Mouse (Mus musculus): Measurements from ENCODE around the gene Ak9.

Gene Ak9

DNA sequence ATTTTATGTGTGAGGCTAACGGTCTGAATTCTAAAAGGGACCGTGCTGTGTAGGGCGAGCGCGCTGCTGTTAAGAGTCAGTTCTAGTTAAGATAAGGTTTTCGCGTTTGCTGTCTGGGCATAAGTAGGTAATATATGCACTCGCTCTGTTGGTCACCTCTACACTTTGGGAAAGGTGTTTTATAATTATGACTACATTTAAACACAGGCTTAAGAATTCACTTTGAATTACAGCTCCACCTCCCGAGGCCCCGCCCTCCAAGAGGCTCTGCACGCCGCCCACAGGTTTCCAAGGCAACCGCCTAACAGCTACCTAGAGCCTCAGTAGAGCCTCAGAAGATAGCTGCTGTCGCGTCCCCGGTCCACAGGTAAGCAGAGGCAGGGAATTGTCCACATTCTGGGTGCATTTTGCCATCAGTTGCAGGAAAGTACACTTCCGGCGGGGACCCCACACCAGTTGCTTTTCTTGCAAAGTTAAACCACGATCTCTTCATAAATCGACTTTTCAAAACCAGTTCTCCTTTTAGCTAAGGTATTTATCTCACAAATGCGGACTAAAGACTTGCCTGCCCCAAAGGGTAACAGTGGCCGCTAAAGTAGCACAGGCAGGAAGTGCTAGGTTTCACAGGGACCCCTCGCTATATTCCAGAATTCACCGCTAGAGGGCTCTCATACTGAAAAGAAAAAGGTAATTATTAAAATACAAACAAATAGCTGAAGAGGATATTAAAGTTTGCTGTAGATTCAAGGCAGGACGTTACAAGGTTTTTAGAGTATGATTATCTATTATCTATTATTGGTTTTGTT, at the start of gene Ak9:
Gene Ak9 (plus strand): TSS at position 342 of the 806 bp plus-strand sequence.
- peak; percentile 88 to 90 for DNase-seq (ENCODE audit: low spot score in 2 of 2)

- DNase-seq (ENCODE audit: low spot score in 2 of 2), result no peak
Measured at GRCm38 (mm10) chr10:41260243-41261006, 43.4 kb upstream of the Ak9 start.

DNA sequence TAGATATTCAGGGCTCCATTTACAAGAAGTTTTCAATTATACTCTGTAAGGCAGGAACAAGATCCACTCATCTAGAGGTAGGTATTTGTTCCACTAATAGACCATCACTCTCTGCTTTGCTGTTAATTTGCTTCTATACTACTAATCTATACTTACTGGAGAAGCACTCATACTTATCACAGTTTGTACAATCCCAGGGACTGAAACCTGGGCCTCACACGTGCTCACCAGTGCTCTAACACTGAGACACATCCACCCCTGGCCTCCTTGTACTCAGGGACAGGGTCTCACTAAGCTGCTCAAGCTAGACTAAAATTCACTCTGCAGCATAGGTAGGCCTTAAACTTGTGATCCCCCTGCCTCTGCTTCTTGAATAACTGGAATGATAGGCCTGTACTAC, 42.6 kb upstream of the Ak9 start:
- no peak for DNase-seq (ENCODE audit: low spot score in 2 of 2)

DNA sequence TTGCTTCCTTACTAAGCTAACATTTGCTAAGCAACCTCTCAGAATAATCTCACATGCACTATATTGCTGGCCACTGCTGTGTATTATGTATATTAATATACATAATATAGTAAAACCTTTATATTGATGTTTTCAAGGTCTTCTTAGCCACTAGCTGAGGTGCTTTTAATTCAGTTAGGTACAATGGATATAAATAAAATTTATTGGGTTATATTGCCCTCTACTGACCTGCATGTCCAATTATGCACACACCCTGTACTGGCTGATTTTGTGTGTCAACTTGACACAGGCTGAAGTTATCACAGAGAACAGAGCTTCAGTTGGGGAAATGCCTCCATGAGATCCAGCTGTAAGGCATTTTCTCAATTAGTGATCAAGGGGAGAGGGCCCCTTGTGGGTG, 41.9 kb upstream of the Ak9 start:
- DNase-seq (ENCODE audit: low spot score in 2 of 2), result no peak

GRCm38 (mm10) chr10:41271860-41272259, 31.9 kb upstream of the Ak9 start:
- DNase-seq (ENCODE audit: low spot score in 2 of 2), result no peak

DNA sequence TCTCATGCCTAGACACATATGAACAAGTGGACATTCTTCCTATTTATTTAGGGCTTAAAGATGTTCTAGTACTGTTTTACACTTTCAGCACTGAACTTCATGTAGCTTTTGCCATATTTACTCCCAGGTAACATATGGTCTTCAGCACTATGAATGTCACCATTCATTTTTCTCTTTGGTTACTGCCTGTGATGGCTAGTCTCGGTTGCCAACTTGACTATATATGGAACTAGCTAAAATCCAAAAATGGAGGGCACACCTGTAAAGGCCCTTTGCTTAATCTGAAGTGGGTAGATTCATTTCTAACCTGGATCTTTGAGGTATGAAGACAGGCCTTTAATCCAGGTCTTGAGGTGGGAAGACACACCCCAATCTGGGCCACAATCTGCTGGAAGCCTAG, 28.9 kb upstream of the Ak9 start:
- no peak for DNase-seq (ENCODE audit: low spot score in 2 of 2)

DNA sequence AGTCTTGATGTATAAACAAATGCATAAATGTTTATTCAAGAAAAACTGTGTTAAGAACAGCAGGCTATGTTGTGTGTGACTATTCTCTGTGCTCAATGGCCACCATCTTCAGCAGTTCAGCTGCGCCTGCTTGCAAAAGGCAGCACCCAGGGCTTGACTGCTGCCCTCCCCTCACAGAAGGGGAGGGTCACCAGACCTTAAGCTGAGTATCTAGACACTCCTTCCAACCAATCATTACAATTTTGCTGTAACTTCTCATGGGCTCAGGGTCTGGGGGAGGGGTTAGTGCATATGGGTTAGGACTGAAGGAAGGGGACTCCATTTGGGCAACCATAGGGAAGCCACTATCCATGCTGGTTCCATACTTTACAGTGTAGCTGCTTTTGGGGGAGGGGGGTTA, 25.0 kb upstream of the Ak9 start:
- no peak for DNase-seq (ENCODE audit: low spot score in 2 of 2)

DNA sequence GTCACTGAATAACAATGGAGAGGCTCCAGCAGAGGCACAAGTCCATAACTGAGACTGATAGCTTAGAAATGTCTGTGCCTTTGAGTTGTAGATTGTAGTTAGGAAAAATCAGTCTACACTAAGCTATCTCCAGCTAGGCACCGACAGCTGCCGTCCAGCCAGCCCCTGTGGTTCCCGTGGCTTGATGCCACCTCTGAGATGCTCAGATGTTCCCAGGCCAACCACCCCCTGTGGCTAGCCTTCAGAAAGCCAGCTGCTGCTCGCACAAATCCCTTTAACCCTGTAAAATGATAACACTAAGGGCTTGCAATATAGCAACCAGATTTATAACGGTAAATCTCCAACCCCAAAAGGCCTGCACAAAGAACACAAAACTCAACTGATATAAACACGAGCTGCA, 23.6 kb upstream of the Ak9 start:
- DNase-seq (ENCODE audit: low spot score in 2 of 2), result no peak

GRCm38 (mm10) chr10:41280796-41281195, 23.0 kb upstream of the Ak9 start:
- DNase-seq (ENCODE audit: low spot score in 2 of 2), result no peak

GRCm38 (mm10) chr10:41282086-41282485, 21.7 kb upstream of the Ak9 start:
- no peak for DNase-seq (ENCODE audit: low spot score in 2 of 2)

GRCm38 (mm10) chr10:41287618-41288017, 16.2 kb upstream of the Ak9 start:
- no peak for DNase-seq (ENCODE audit: low spot score in 2 of 2)

DNA sequence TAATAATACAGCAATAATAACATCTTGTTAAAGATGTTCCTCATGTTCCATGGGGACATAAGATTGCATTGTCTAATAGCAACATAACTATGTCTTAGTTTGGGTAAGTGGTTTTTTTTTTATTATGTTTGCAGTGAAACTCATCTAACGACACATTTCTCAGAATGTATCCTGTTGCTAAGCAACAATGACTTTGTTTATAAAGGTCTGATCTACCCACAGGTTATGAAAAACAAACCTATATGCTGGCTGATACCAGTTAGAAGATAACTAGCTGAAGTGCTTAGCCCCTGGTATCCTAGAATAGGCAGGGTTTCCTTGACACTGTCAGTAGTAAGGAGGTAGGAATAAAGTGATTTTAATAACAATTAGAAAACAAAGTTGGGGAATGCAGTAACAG, 15.7 kb upstream of the Ak9 start:
- no peak for DNase-seq (ENCODE audit: low spot score in 2 of 2)

DNA sequence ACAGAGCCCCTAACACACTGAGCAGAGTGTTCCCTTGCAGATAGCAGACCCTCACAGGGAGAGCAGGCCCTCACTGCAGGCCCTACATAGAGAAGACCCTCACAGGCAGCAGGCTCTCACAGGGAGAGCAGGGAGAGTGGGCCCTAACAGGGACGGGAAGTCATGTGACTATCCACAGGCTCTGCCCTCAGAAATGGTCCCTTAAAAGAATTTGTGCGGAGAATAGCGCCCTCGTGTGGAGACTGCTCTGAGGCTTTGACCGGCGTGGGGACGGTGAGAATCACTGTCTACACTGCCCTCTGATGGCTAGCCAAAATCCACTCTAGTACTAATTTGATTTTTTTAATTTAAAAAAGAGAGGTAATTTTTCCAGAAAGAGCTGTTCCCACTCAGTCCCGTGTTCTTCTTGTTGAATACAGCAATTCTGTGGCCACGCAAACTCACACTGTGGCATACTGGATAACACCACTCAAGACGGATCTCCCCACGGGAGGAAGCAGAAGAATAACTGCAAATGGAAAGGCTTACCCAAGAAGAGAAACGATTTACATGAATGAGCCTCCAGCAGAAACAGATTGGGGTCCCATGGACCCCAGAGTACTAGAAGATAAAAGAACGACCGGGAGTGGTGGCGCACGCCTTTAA, 14.9 kb upstream of the Ak9 start:
- peak; percentile 84 to 94 for DNase-seq (ENCODE audit: low spot score in 2 of 2)

- no peak for DNase-seq (ENCODE audit: low spot score in 2 of 2)
Measured at GRCm38 (mm10) chr10:41291021-41291420, 12.8 kb upstream of the Ak9 start.

DNA sequence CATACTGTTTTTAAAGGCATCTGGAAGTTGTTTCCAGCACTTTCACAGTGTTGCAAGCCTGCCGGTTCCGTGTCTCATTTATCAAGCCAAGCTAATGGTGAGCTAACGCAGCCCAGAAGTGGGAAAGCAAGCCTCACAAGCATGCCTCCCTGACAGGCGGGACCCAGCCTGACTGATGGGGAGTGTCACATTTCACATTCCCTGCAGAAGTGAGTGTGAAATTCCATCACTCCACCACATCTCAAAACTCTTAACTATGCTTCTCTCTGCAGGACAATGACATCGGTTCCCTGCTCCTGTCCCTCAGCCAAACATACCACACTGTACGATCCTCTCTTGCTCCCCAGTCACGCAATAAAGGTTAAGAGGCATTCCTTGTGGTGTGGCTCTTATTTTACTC, 10.8 kb upstream of the Ak9 start:
- DNase-seq (ENCODE audit: low spot score in 2 of 2), result no peak

GRCm38 (mm10) chr10:41294734-41295133, 9.0 kb upstream of the Ak9 start:
- DNase-seq (ENCODE audit: low spot score in 2 of 2), result no peak

GRCm38 (mm10) chr10:41295145-41295544, 8.6 kb upstream of the Ak9 start:
- DNase-seq (ENCODE audit: low spot score in 2 of 2), result no peak

DNA sequence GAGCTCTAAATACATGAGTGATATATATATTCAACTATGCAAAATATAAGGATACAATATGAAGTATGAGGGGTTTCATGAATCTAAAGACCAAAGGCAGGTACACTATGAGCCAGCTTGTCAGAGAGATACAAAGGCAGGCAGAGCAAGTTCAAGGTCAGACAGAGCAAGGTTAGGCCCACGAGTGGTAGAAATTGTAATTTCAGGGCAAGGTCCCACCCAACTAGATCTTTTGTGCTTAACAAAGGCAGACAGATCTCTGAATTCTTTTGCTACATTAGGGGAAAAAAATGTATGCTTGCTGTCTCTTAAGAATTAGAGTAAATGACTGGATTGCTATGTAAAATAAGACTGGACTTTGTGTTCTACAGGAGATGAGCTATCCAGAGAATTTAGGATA, 3.6 kb upstream of the Ak9 start:
- DNase-seq (ENCODE audit: low spot score in 2 of 2), result no peak

- peak; percentile 92 to 96 for DNase-seq (ENCODE audit: low spot score in 2 of 2)
Measured at GRCm38 (mm10) chr10:41302689-41303431, 920 bp upstream of the Ak9 start, which contains the start of gene Fig4. Fig4 (minus strand) TSS chr10:41303260.

GRCm38 (mm10) chr10:41304961-41305455, 1.2 kb downstream of the Ak9 start:
- DNase-seq (ENCODE audit: low spot score in 2 of 2), result no peak

GRCm38 (mm10) chr10:41308205-41308604, 4.4 kb downstream of the Ak9 start:
- no peak for DNase-seq (ENCODE audit: low spot score in 2 of 2)

GRCm38 (mm10) chr10:41315866-41316265, 12.1 kb downstream of the Ak9 start:
- DNase-seq (ENCODE audit: low spot score in 2 of 2), result no peak

Measured in spleen, postnatal 4 days (tissue).